In the genomic region with DNA sequence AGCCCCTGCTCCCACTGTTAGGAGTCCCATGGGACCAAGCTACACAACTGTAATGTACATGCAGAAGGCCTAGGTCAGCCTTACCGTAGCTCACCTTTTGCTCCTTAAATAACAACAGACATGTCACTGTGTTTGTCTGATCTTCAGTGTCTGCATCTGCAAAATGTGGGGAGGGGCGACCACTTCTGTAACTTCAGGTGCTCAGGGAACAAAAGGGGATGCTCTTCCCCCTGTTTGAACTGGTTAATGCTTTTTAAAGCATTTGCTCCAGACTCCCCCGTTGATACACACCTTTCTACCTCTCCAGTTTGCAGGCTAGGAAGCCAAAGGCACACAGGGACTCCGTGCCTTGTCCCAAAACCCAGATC, we compare ENCODE assay signal across 21 mouse cellular contexts. TPM values are rescaled to one million over a fixed set of nuclear protein-coding genes. Genes with fewer than 3 reads are reported as not detected.
DNase-seq lines count a peak whose midpoint lies in the region; TF ChIP-seq lines count a peak whose summit lies in the region.
"Had no signal": no experiment of that assay in that cellular context is flagged by ENCODE, and none has a peak within 500 bp of the region (broad histone marks: within the 10 kb centered on the region; RNA-seq: fewer than 3 reads in every experiment).

No protein-coding gene starts in this region.

- TF ChIP-seq POLR2A in thymus, adult 2 months (IDR thresholded peaks at IDR 0.05; ENCODE audit: control insufficient read depth, extremely low read depth, insufficient read depth, low read length, poor library complexity): no peak

- no peaks in the 10 kb centered on the region for H3K36me3 ChIP-seq in thymus, adult 2 months (ENCODE audit: control insufficient read depth, insufficient read depth, low read length)
- H3K36me3 ChIP-seq: embryonic facial prominence, embryonic 13.5 days; embryonic facial prominence, embryonic 15.5 days; forebrain, embryonic 10.5 days; forebrain, embryonic 12.5 days had no signal

- H3K4me3 ChIP-seq in thymus, adult 2 months (ENCODE audit: control insufficient read depth, insufficient read depth, low read length): no peak overlapping the region
- H3K4me3 ChIP-seq: embryonic facial prominence, embryonic 13.5 days; embryonic facial prominence, embryonic 15.5 days; erythroblast, embryonic 14.5 days; forebrain, embryonic 10.5 days; forebrain, embryonic 12.5 days had no signal

- 89% methylated on average over 4 of the region's 4 CpGs for WGBS in thymus, adult 2 months

- DNase-seq in thymus, adult 2 months: peak; percentile 28
- DNase-seq in thymus, adult 18-20 months: no peak
- DNase-seq in thymus, postnatal 14 days: peak; percentile 65
- DNase-seq in thymus, postnatal 0 days (ENCODE audit: low spot score): no peak
- peak; percentile 72 for DNase-seq in thymus, postnatal 4 days
- no peak for DNase-seq in heart, postnatal 10 days
- DNase-seq: adrenal gland, adult 2 months; adrenal gland, postnatal 10 days; adrenal gland, postnatal 25 days; cerebellum, adult 11 months; cerebellum, adult 18-20 months; cerebellum, adult 8-10 months; cerebellum, adult 9-11 months; cerebellum, postnatal 14 days; cerebellum, postnatal 36 days; embryo, embryonic 11 days had no signal

- H3K27ac ChIP-seq in thymus, adult 2 months (ENCODE audit: control insufficient read depth, insufficient read depth, low read length): no peak overlapping the region
- H3K27ac ChIP-seq: embryonic facial prominence, embryonic 13.5 days; embryonic facial prominence, embryonic 15.5 days; forebrain, embryonic 10.5 days; forebrain, embryonic 12.5 days had no signal

- no peaks in the 10 kb centered on the region for H3K27me3 ChIP-seq in thymus, adult 2 months (ENCODE audit: control insufficient read depth, insufficient read depth, low read length)
- H3K27me3 ChIP-seq: embryonic facial prominence, embryonic 13.5 days; embryonic facial prominence, embryonic 15.5 days; forebrain, embryonic 12.5 days had no signal

- H3K4me1 ChIP-seq in thymus, adult 2 months (replicated peaks; ENCODE audit: control insufficient read depth, insufficient read depth, low read length): peaks cover 8% of the 10 kb centered on the region

- intact Hi-C loops in heart, postnatal 10 days (cut with DNase I): no loop called here

- TF ChIP-seq CTCF in thymus, adult 2 months (IDR thresholded peaks at IDR 0.05; ENCODE audit: borderline replicate concordance, control insufficient read depth, extremely low read depth, insufficient read depth, low read length, poor library complexity): no peak

RNA-seq across cellular contexts. Expression of a gene that starts 19.4 kb away (rescaled TPM):
- polyA plus RNA-seq in thymus, adult 2 months (2012; rRNA removed): 26.7 and 35.6 TPM in 2 replicates
- 13.1 and 15.3 TPM in 2 replicates for polyA plus RNA-seq in thymus, postnatal 0 days (2015; fragmentation: Nextera tagmentation; extraction: Ambion mirVana)
- total RNA-seq in heart, postnatal 10 days (2021): 10 to 100 TPM; 48.9 to 49.0 TPM

RNA-seq across cellular contexts. Expression of a gene that starts 59.5 kb away (rescaled TPM):
- 18.0 and 28.2 TPM in 2 replicates for polyA plus RNA-seq in thymus, adult 2 months (2012; rRNA removed)
- 11.9 and 12.7 TPM in 2 replicates for polyA plus RNA-seq in thymus, postnatal 0 days (2015; fragmentation: Nextera tagmentation; extraction: Ambion mirVana)
- 10 to 100 TPM; 43.3 to 47.3 TPM for total RNA-seq in heart, postnatal 10 days (2021)

Comparison
In these comparisons a context has a peak if more than half of its experiments do, and no peak if none do; other contexts are left out.
1. DNase-seq: peak in thymus, adult 2 months (single experiment), thymus, postnatal 14 days (single experiment) and thymus, postnatal 4 days (single experiment); none in thymus, adult 18-20 months (0 of 2), thymus, postnatal 0 days (single experiment) and heart, postnatal 10 days (0 of 2).